8 mouse cellular contexts compared by ENCODE assay signal in the genomic region with DNA sequence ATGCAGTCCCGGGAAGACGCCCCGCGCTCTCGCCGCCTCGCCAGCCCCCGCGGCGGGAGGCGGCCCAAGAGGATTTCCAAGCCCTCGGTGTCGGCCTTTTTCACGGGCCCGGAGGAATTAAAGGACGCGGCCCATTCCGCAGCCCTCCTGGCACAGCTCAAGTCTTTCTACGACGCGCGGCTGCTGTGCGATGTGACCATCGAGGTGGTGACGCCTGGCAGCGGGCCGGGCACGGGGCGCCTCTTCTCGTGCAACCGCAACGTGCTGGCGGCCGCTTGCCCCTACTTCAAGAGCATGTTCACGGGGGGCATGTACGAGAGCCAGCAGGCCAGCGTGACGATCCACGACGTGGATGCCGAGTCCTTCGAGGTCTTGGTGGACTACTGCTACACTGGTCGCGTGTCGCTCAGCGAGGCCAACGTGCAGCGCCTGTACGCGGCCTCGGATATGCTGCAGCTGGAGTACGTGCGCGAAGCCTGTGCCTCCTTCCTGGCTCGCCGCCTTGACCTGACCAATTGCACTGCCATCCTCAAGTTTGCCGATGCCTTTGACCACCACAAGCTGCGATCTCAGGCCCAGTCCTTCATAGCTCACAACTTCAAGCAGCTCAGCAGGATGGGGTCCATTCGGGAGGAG. TPM values are rescaled to one million over a fixed set of nuclear protein-coding genes. Genes with fewer than 3 reads are reported as not detected.
DNase-seq lines count a peak whose midpoint lies in the region; ATAC-seq and TF ChIP-seq lines count a peak whose summit lies in the region.
"Not testable (repeated sequence)": the region's sequence is repeated elsewhere in the genome, so short reads cannot be mapped to it uniquely, and the experiment has no call there.

No protein-coding gene starts in this region.

- TF ChIP-seq POLR2A in thymus, adult 2 months (IDR thresholded peaks at IDR 0.05; ENCODE audit: control insufficient read depth, extremely low read depth, insufficient read depth, low read length, poor library complexity) = not testable (repeated sequence)

- H3K9me3 ChIP-seq in embryonic facial prominence, embryonic 14.5 days (ENCODE audit: control insufficient read depth, low read length) = peaks cover 14% of the 10 kb centered on the region
- H3K9me3 ChIP-seq in hindbrain, embryonic 13.5 days = peaks cover 13% of the 10 kb centered on the region; the same call in 1 of the 2 replicates
- H3K9me3 ChIP-seq in liver, postnatal 0 days (ENCODE audit: low read length); midbrain, embryonic 16.5 days (replicated peaks; ENCODE audit: control insufficient read depth, low read length, poor library complexity, severe bottlenecking): not testable (repeated sequence)

- not testable (repeated sequence) for TF ChIP-seq EP300 in liver, postnatal 0 days (IDR thresholded peaks at IDR 0.05; ENCODE audit: low read depth)

- 100% methylated on average over 1 of the region's 59 CpGs for WGBS in embryonic facial prominence, embryonic 14.5 days
- WGBS in hindbrain, embryonic 13.5 days = 40% methylated on average over 12 of the region's 59 CpGs
- WGBS in liver, postnatal 0 days (ENCODE audit: insufficient replicate concordance) = 84% methylated on average over 4 of the region's 59 CpGs
- 53% methylated on average over 6 of the region's 59 CpGs for WGBS in midbrain, embryonic 16.5 days
- WGBS in thymus, adult 2 months = 61% methylated on average over 16 of the region's 59 CpGs

- H3K4me1 ChIP-seq in brown adipose tissue, adult 24 weeks (ENCODE audit: control insufficient read depth, insufficient read depth, insufficient read length, low read length); embryonic facial prominence, embryonic 14.5 days (ENCODE audit: control insufficient read depth, insufficient read depth, low read length); hindbrain, embryonic 13.5 days (replicated peaks); midbrain, embryonic 16.5 days (ENCODE audit: control insufficient read depth, insufficient read depth, low read length); thymus, adult 2 months (replicated peaks; ENCODE audit: control insufficient read depth, insufficient read depth, low read length): not testable (repeated sequence)
- H3K4me1 ChIP-seq in liver, postnatal 0 days (ENCODE audit: insufficient read depth) = peaks cover 11% of the 10 kb centered on the region

- H3K4me3 ChIP-seq in brown adipose tissue, adult 24 weeks (ENCODE audit: insufficient read depth, low read depth, low read length) = peak overlapping the region; percentile 61
- H3K4me3 ChIP-seq in embryonic facial prominence, embryonic 14.5 days (ENCODE audit: low read depth, low read length) = peak overlapping the region; percentile 47
- peak overlapping the region; percentile 53 for H3K4me3 ChIP-seq in hindbrain, embryonic 13.5 days
- H3K4me3 ChIP-seq in liver, postnatal 0 days (ENCODE audit: low read depth, low read length) = peak overlapping the region; percentile 55
- peak overlapping the region; percentile 62 for H3K4me3 ChIP-seq in midbrain, embryonic 16.5 days (ENCODE audit: low read depth, low read length)
- H3K4me3 ChIP-seq in thymus, adult 2 months (ENCODE audit: control insufficient read depth, insufficient read depth, low read length) = peak overlapping the region; percentile 47

- H3K27me3 ChIP-seq in embryonic facial prominence, embryonic 14.5 days (replicated peaks; ENCODE audit: control insufficient read depth, insufficient read depth, low read length); hindbrain, embryonic 13.5 days; liver, postnatal 0 days (ENCODE audit: insufficient read depth, low read length); midbrain, embryonic 16.5 days (ENCODE audit: control insufficient read depth, insufficient read depth, low read depth, low read length); thymus, adult 2 months (ENCODE audit: control insufficient read depth, insufficient read depth, low read length): not testable (repeated sequence)

- not testable (repeated sequence) for TF ChIP-seq CTCF in liver, postnatal 0 days (IDR thresholded peaks at IDR 0.05; ENCODE audit: low read depth); thymus, adult 2 months (IDR thresholded peaks at IDR 0.05; ENCODE audit: borderline replicate concordance, control insufficient read depth, extremely low read depth, insufficient read depth, low read length, poor library complexity)

- peak; percentile 3; the same call in 1 of the 2 replicates for ATAC-seq in embryonic facial prominence, embryonic 14.5 days (ENCODE audit: low read depth)
- ATAC-seq in hindbrain, embryonic 13.5 days (ENCODE audit: low FRiP score) = peak; percentile 80
- peak; percentile 44 for ATAC-seq in liver, postnatal 0 days
- peak; percentile 74 for ATAC-seq in midbrain, embryonic 16.5 days

- H3K9ac ChIP-seq in embryonic facial prominence, embryonic 14.5 days (ENCODE audit: low read depth, low read length) = peak overlapping the region; percentile 63
- H3K9ac ChIP-seq in hindbrain, embryonic 13.5 days = peak overlapping the region; percentile 74
- peak overlapping the region; percentile 60 for H3K9ac ChIP-seq in liver, postnatal 0 days (replicated peaks)
- H3K9ac ChIP-seq in midbrain, embryonic 16.5 days (ENCODE audit: low read depth, low read length) = peak overlapping the region; percentile 76

- not testable (repeated sequence) for DNase-seq in embryonic facial prominence, embryonic 14.5 days (ENCODE audit: low spot score); liver, postnatal 0 days
- peak; percentile 89 for DNase-seq in heart, adult 11 months
- DNase-seq in kidney, postnatal 10 days = peak; percentile 26
- DNase-seq in thymus, adult 2 months = peak; percentile 6

- peak overlapping the region; percentile 60; the same call in 1 of the 2 replicates for H3K27ac ChIP-seq in brown adipose tissue, adult 24 weeks (replicated peaks; ENCODE audit: low read depth, low read length)
- H3K27ac ChIP-seq in embryonic facial prominence, embryonic 14.5 days (replicated peaks; ENCODE audit: low read depth, low read length) = peak overlapping the region; percentile 85
- H3K27ac ChIP-seq in hindbrain, embryonic 13.5 days = peak overlapping the region; percentile 90
- peak overlapping the region; percentile 91 for H3K27ac ChIP-seq in liver, postnatal 0 days (ENCODE audit: low read depth)
- peak overlapping the region; percentile 88 for H3K27ac ChIP-seq in midbrain, embryonic 16.5 days (ENCODE audit: low read length)
- peak overlapping the region; percentile 7; the same call in 1 of the 2 replicates for H3K27ac ChIP-seq in thymus, adult 2 months (ENCODE audit: control insufficient read depth, insufficient read depth, low read length)

- H3K4me2 ChIP-seq in embryonic facial prominence, embryonic 14.5 days (ENCODE audit: low read depth, low read length) = peak overlapping the region; percentile 51
- peak overlapping the region; percentile 53 for H3K4me2 ChIP-seq in hindbrain, embryonic 13.5 days
- peak overlapping the region; percentile 65 for H3K4me2 ChIP-seq in liver, postnatal 0 days (ENCODE audit: low read depth, low read length)
- H3K4me2 ChIP-seq in midbrain, embryonic 16.5 days (ENCODE audit: low read length) = peak overlapping the region; percentile 51

- H3K36me3 ChIP-seq in embryonic facial prominence, embryonic 14.5 days (ENCODE audit: control insufficient read depth, insufficient read depth, low read length) = peaks cover 13% of the 10 kb centered on the region
- H3K36me3 ChIP-seq in hindbrain, embryonic 13.5 days = peaks cover 18% of the 10 kb centered on the region
- not testable (repeated sequence) for H3K36me3 ChIP-seq in liver, postnatal 0 days (replicated peaks; ENCODE audit: insufficient read depth, low read length); thymus, adult 2 months (ENCODE audit: control insufficient read depth, insufficient read depth, low read length)
- H3K36me3 ChIP-seq in midbrain, embryonic 16.5 days (ENCODE audit: control insufficient read depth, insufficient read depth, low read length) = peaks cover 11% of the 10 kb centered on the region

RNA-seq across cellular contexts. Expression of a gene that starts 0.5 kb away (rescaled TPM):
- polyA plus RNA-seq in brown adipose tissue, adult 24 weeks (2012; ENCODE audit: insufficient read depth, insufficient read length, missing spikeins) = 2.8 and 3.5 TPM in 2 replicates
- polyA plus RNA-seq in embryonic facial prominence, embryonic 14.5 days (2014; fragmentation: Nextera tagmentation; extraction: Ambion mirVana) = 13.8 and 15.4 TPM in 2 replicates
- polyA plus RNA-seq in hindbrain, embryonic 13.5 days (2015; fragmentation: Nextera tagmentation; extraction: Ambion mirVana) = 15.4 and 16.4 TPM in 2 replicates
- 2.6 and 3.0 TPM in 2 replicates for polyA plus RNA-seq in liver, postnatal 0 days (2015; fragmentation: Nextera tagmentation; extraction: Ambion mirVana)
- 22.8 and 23.7 TPM in 2 replicates for polyA plus RNA-seq in midbrain, embryonic 16.5 days (2015; fragmentation: Nextera tagmentation; extraction: Ambion mirVana)
- 8.9 and 10.1 TPM in 2 replicates for polyA plus RNA-seq in thymus, adult 2 months (2012; rRNA removed)

RNA-seq across cellular contexts. Expression of a gene that starts 24.8 kb away (rescaled TPM):
- not detected in 2 replicates for polyA plus RNA-seq in brown adipose tissue, adult 24 weeks (2012; ENCODE audit: insufficient read depth, insufficient read length, missing spikeins)
- 2.4 TPM in 2 replicates for polyA plus RNA-seq in embryonic facial prominence, embryonic 14.5 days (2014; fragmentation: Nextera tagmentation; extraction: Ambion mirVana)
- 1.5 and 1.6 TPM in 2 replicates for polyA plus RNA-seq in hindbrain, embryonic 13.5 days (2015; fragmentation: Nextera tagmentation; extraction: Ambion mirVana)
- 1.8 and 2.4 TPM in 2 replicates for polyA plus RNA-seq in liver, postnatal 0 days (2015; fragmentation: Nextera tagmentation; extraction: Ambion mirVana)
- polyA plus RNA-seq in midbrain, embryonic 16.5 days (2015; fragmentation: Nextera tagmentation; extraction: Ambion mirVana) = 1.5 TPM in 2 replicates
- polyA plus RNA-seq in thymus, adult 2 months (2012; rRNA removed) = 6.8 and 9.7 TPM in 2 replicates

RNA-seq across cellular contexts. Expression of a gene that starts 29.3 kb away (rescaled TPM):
- 11.9 and 17.8 TPM in 2 replicates for polyA plus RNA-seq in brown adipose tissue, adult 24 weeks (2012; ENCODE audit: insufficient read depth, insufficient read length, missing spikeins)
- 8.3 and 9.7 TPM in 2 replicates for polyA plus RNA-seq in embryonic facial prominence, embryonic 14.5 days (2014; fragmentation: Nextera tagmentation; extraction: Ambion mirVana)
- 11.2 and 12.4 TPM in 2 replicates for polyA plus RNA-seq in hindbrain, embryonic 13.5 days (2015; fragmentation: Nextera tagmentation; extraction: Ambion mirVana)
- polyA plus RNA-seq in liver, postnatal 0 days (2015; fragmentation: Nextera tagmentation; extraction: Ambion mirVana) = 5.4 and 5.6 TPM in 2 replicates
- 10.7 and 11.6 TPM in 2 replicates for polyA plus RNA-seq in midbrain, embryonic 16.5 days (2015; fragmentation: Nextera tagmentation; extraction: Ambion mirVana)
- polyA plus RNA-seq in thymus, adult 2 months (2012; rRNA removed) = 1.5 and 1.6 TPM in 2 replicates

RNA-seq across cellular contexts. Expression of a gene that starts 36.3 kb away (rescaled TPM):
- polyA plus RNA-seq in brown adipose tissue, adult 24 weeks (2012; ENCODE audit: insufficient read depth, insufficient read length, missing spikeins) = 10.9 and 12.1 TPM in 2 replicates
- polyA plus RNA-seq in embryonic facial prominence, embryonic 14.5 days (2014; fragmentation: Nextera tagmentation; extraction: Ambion mirVana) = 30.2 and 34.2 TPM in 2 replicates
- 20.0 and 22.9 TPM in 2 replicates for polyA plus RNA-seq in hindbrain, embryonic 13.5 days (2015; fragmentation: Nextera tagmentation; extraction: Ambion mirVana)
- 17.5 and 17.6 TPM in 2 replicates for polyA plus RNA-seq in liver, postnatal 0 days (2015; fragmentation: Nextera tagmentation; extraction: Ambion mirVana)
- polyA plus RNA-seq in midbrain, embryonic 16.5 days (2015; fragmentation: Nextera tagmentation; extraction: Ambion mirVana) = 17.1 and 21.1 TPM in 2 replicates
- 7.7 and 11.2 TPM in 2 replicates for polyA plus RNA-seq in thymus, adult 2 months (2012; rRNA removed)

RNA-seq across cellular contexts. Expression of a gene that starts 54.1 kb away (rescaled TPM):
- polyA plus RNA-seq in brown adipose tissue, adult 24 weeks (2012; ENCODE audit: insufficient read depth, insufficient read length, missing spikeins) = 10.0 and 11.5 TPM in 2 replicates
- polyA plus RNA-seq in embryonic facial prominence, embryonic 14.5 days (2014; fragmentation: Nextera tagmentation; extraction: Ambion mirVana) = 12.7 and 13.6 TPM in 2 replicates
- 3.8 and 3.9 TPM in 2 replicates for polyA plus RNA-seq in hindbrain, embryonic 13.5 days (2015; fragmentation: Nextera tagmentation; extraction: Ambion mirVana)
- 9.0 and 11.0 TPM in 2 replicates for polyA plus RNA-seq in liver, postnatal 0 days (2015; fragmentation: Nextera tagmentation; extraction: Ambion mirVana)
- polyA plus RNA-seq in midbrain, embryonic 16.5 days (2015; fragmentation: Nextera tagmentation; extraction: Ambion mirVana) = 2.0 and 2.9 TPM in 2 replicates
- 71.4 and 75.9 TPM in 2 replicates for polyA plus RNA-seq in thymus, adult 2 months (2012; rRNA removed)

Comparison
In these comparisons a context has a peak if more than half of its experiments do, and no peak if none do; other contexts are left out.
1. H3K27ac ChIP-seq: peak in every context shown above with its lines; median percentile 91 in liver, postnatal 0 days; 90 in hindbrain, embryonic 13.5 days; 88 in midbrain, embryonic 16.5 days; 85 in embryonic facial prominence, embryonic 14.5 days; 60 in brown adipose tissue, adult 24 weeks; 7 in thymus, adult 2 months.
2. ATAC-seq: peak in every context shown above with its lines; median percentile 80 in hindbrain, embryonic 13.5 days; 74 in midbrain, embryonic 16.5 days; 44 in liver, postnatal 0 days; 3 in embryonic facial prominence, embryonic 14.5 days.